Mouse (Mus musculus) heart, adult 18-20 months (tissue): ENCODE data around the gene Dnaic1. TPM values are rescaled to one million over a fixed set of nuclear protein-coding genes. Genes with fewer than 3 reads are reported as not detected.
A peak's percentile ranks its signal among the peaks of the same experiment; 100 is the strongest.

Experiments used
- DNase-seq, 2 experiments: peaks; one replicate each; pipeline ENCODE4 v3.0.0; 2021 to 2022; ENCODE audit warnings: mixed read lengths in 1 of 2
- long read RNA-seq, 2 experiments: library from polyadenylated mRNA; stranded (forward); transcript quantifications; one replicate each; pipeline ENCODE4 v2.0.0; 2021
- total RNA-seq, 2 experiments: library from RNA; stranded (reverse); gene quantifications; 2 replicates each; pipeline ENCODE4 v1.2.3; 2021

Dnaic1 gene
- total RNA-seq = 1 to 10 TPM; 2.7 to 3.8 TPM
- long read RNA-seq, experiment 1 = 0 reads
- long read RNA-seq, experiment 2 = 0 reads

- DNase-seq = peak; percentile 98 to 100
Measured at GRCm38 (mm10) chr4:41569411-41569885, at the start of gene Dnaic1, which contains the start of gene Fam219a. TSS of gene Dnaic1 (plus strand) at chr4:41569775. TSS of gene Fam219a (minus strand) at chr4:41569538.

GRCm38 (mm10) chr4:41520641-41521040 is 48.9 kb upstream of the Dnaic1 start:
- no peak for DNase-seq

GRCm38 (mm10) chr4:41522136-41522535 is 47.4 kb upstream of the Dnaic1 start:
- no peak for DNase-seq

- DNase-seq = peak in 1 of 2 experiments; percentile 64
Measured at GRCm38 (mm10) chr4:41522788-41523187, 46.8 kb upstream of the Dnaic1 start.

GRCm38 (mm10) chr4:41523839-41524238 is 45.7 kb upstream of the Dnaic1 start:
- no peak for DNase-seq

- DNase-seq = no peak
Measured at GRCm38 (mm10) chr4:41524829-41525228, 44.7 kb upstream of the Dnaic1 start.

- no peak for DNase-seq
Measured at GRCm38 (mm10) chr4:41526553-41526952, 43.0 kb upstream of the Dnaic1 start.

GRCm38 (mm10) chr4:41527076-41527475 is 42.5 kb upstream of the Dnaic1 start:
- no peak for DNase-seq

GRCm38 (mm10) chr4:41527996-41528395 is 41.6 kb upstream of the Dnaic1 start:
- no peak for DNase-seq

- no peak for DNase-seq
Measured at GRCm38 (mm10) chr4:41532420-41532819, 37.2 kb upstream of the Dnaic1 start.

- DNase-seq = no peak
Measured at GRCm38 (mm10) chr4:41534866-41535265, 34.7 kb upstream of the Dnaic1 start.

GRCm38 (mm10) chr4:41542136-41542535 is 27.4 kb upstream of the Dnaic1 start:
- no peak for DNase-seq

GRCm38 (mm10) chr4:41545985-41546384 is 23.6 kb upstream of the Dnaic1 start:
- DNase-seq = no peak

- DNase-seq = no peak
Measured at GRCm38 (mm10) chr4:41547086-41547485, 22.5 kb upstream of the Dnaic1 start.

GRCm38 (mm10) chr4:41552529-41552928 is 17.0 kb upstream of the Dnaic1 start:
- DNase-seq = peak; percentile 73 to 89

GRCm38 (mm10) chr4:41553116-41553515 is 16.5 kb upstream of the Dnaic1 start:
- no peak for DNase-seq

- peak; percentile 83 to 90 for DNase-seq
Measured at GRCm38 (mm10) chr4:41554994-41555663, 14.4 kb upstream of the Dnaic1 start.

- DNase-seq = no peak
Measured at GRCm38 (mm10) chr4:41556311-41556953, 13.1 kb upstream of the Dnaic1 start.

GRCm38 (mm10) chr4:41557092-41557491 is 12.5 kb upstream of the Dnaic1 start:
- no peak for DNase-seq

- DNase-seq = no peak
Measured at GRCm38 (mm10) chr4:41563297-41563696, 6.3 kb upstream of the Dnaic1 start.

- DNase-seq = no peak
Measured at GRCm38 (mm10) chr4:41566123-41566522, 3.5 kb upstream of the Dnaic1 start.

- DNase-seq = peak; percentile 47 to 73
Measured at GRCm38 (mm10) chr4:41568239-41568638, 1.3 kb upstream of the Dnaic1 start.

- peak; percentile 33 to 53 for DNase-seq
Measured at GRCm38 (mm10) chr4:41568682-41569410, 729 bp upstream of the Dnaic1 start.
